ENCODE assay signal across 1 mouse cellular context in the genomic region with DNA sequence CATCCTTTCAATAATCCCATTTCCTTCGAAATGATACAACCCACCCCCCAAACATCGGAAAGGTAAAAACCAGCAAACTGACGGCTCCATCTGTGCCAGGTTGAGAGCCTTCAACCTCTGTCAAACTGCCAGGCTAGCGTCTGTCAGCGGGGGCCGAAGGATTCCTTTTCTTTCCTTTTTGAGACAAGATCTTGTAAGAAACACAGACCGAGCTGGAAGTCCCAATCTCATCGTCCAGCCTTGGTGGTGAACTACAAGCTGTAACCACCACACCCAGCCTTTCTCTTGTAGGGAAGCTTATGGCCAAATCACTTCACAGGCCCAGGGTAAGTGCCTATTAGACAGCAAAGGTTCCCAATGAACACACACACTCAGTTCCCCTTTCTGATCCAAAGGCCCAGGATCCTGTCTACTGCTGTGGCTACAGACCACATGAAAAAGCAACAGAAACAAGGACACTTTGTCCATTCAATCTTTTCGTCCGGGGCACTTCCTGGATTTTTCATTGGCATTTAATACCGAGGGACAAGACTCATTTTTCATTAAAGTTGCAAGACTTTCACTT.
TF ChIP-seq lines count a peak whose summit lies in the region.

No protein-coding gene starts in this region.

TF ChIP-seq in MEL, 35 proteins besides CTCF, POLR2A, EP300 and RAD21 (continued from another document):
- TF ChIP-seq USF2 (IDR thresholded peaks at IDR 0.05; ENCODE audit: borderline replicate concordance in 1 of 2, insufficient read depth in 1 of 2, low read depth in 1 of 2, low read length in 2 of 2), result no peak
- TF ChIP-seq RCOR1 (IDR thresholded peaks at IDR 0.05; ENCODE audit: low read depth, low read length), result no peak
- no peak for TF ChIP-seq GABPA (IDR thresholded peaks at IDR 0.05; ENCODE audit: low read depth, low read length)
- TF ChIP-seq ZKSCAN1 (IDR thresholded peaks at IDR 0.05; ENCODE audit: low read depth, low read length), result no peak
- TF ChIP-seq MYB (IDR thresholded peaks at IDR 0.05; ENCODE audit: low read depth, low read length), result no peak
